Mouse (Mus musculus) E14TG2a.4 (cell line): Measurements from ENCODE around the gene Ttyh1.

Experiments
- CTCF ChIP-seq: conservative IDR thresholded peaks from 2 replicates; pipeline ENCODE4 v1.5.1; 2014; ENCODE audit warnings: low read length
- NANOG ChIP-seq: IDR thresholded peaks from 2 replicates; pipeline ENCODE4 v1.6.1; 2014; ENCODE audit warnings: borderline replicate concordance, low read length, mixed read lengths
- POU5F1 ChIP-seq: IDR thresholded peaks from 2 replicates; pipeline ENCODE4 v1.6.1; 2014; ENCODE audit warnings: low read length, borderline replicate concordance

GRCm38 (mm10) chr7:4143506-4143905, 24.3 kb downstream of the Ttyh1 start:
- TF ChIP-seq CTCF (no peak), NANOG (no peak), POU5F1 (no peak)
